Mouse (Mus musculus): ENCODE measurements around the gene Pnmal1. TPM values are rescaled to one million over a fixed set of nuclear protein-coding genes. Genes with fewer than 3 reads are reported as not detected.
A peak's percentile ranks its signal among the peaks of the same experiment; 100 is the strongest.
"Not testable (repeated sequence)": the region's sequence is repeated elsewhere in the genome, so short reads cannot be mapped to it uniquely, and the experiment has no call there.

Pnmal1 gene
- polyA plus RNA-seq, 1 experiment from 2014 or later: 0.90 TPM

GRCm38 (mm10) chr7:16947959-16948361, 11.5 kb upstream of the Pnmal1 start:
- H3K27me3 ChIP-seq: peaks cover 53% of the 10 kb centered on the region
- 8% methylated on average over 4 of the region's 4 CpGs for WGBS
- H3K9me3 ChIP-seq (replicated peaks): no peaks in the 10 kb centered on the region
- no peak for ATAC-seq (replicated peaks; ENCODE audit: low FRiP score)
- no peak overlapping the region for H3K9ac ChIP-seq
- H3K4me2 ChIP-seq: peak overlapping the region; percentile 76
- peak overlapping the region; percentile 20; the same call in 1 of the 2 replicates for H3K27ac ChIP-seq
- H3K36me3 ChIP-seq: no peaks in the 10 kb centered on the region
- peaks cover 68% of the 10 kb centered on the region for H3K4me1 ChIP-seq
- peak overlapping the region; percentile 63; the same call in 1 of the 2 replicates for H3K4me3 ChIP-seq (replicated peaks)

GRCm38 (mm10) chr7:16948923-16949458, 10.5 kb upstream of the Pnmal1 start:
- Histone ChIP-seq H3K4me1 (peaks cover 65% of the 10 kb centered on the region), H3K4me3 (replicated peaks) (no peak overlapping the region), H3K9ac (no peak overlapping the region), H3K4me2 (no peak overlapping the region), H3K27ac (no peak overlapping the region), H3K9me3 (replicated peaks) (no peaks in the 10 kb centered on the region), H3K36me3 (no peaks in the 10 kb centered on the region), H3K27me3 (peaks cover 53% of the 10 kb centered on the region)
- WGBS: 63% methylated on average over 8 of the region's 8 CpGs
- ATAC-seq (replicated peaks; ENCODE audit: low FRiP score): no peak

DNA sequence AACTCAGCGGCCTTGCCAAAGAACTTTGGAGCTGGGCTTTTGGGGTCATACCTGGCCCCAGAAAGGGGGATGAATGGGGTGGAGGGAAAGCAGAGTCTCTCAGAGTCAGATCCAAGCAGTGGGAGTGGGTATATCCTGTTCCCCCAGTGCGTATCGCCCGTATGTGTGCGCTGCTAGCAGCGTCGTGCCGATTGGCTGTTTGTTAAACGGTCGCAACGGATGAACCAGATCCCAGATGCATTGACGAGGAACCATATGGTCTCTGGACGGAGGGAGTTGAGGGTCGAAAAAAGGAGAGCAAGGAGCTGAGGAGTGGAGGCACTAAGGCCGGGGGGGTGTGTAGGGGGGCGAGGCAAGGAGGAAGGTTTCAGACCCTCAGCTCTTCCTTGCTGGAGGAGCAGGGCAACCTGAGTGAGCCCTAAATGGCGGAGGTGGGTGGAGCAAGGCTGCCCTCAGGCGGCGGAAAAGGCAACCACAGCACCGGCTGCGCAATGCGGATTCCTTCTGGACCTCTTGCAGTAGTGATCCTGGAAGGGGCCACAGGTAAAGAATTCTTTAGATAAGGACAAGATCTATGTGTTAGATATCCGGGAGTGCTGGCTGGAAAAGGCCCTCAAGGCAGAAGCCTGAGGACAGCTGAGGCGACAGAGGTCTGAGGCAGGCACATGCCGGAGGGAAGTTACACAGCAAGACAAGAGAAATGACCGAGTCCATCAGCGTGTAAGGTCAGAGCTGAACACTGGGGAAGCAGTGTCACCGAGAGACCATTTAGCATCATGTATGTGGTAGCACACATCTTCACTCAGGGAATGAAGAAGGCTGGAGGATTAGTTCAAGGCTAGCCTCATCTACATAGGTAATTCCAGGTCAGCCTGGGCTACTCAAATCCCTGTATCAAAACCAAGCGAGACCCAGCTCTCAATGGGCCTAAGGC, 9.3 kb upstream of the Pnmal1 start:
- ATAC-seq (replicated peaks; ENCODE audit: low FRiP score): peak; percentile 49
- peak overlapping the region; percentile 34 for H3K4me3 ChIP-seq (replicated peaks)
- H3K36me3 ChIP-seq: no peaks in the 10 kb centered on the region
- peaks cover 54% of the 10 kb centered on the region for H3K4me1 ChIP-seq
- WGBS: 11% methylated on average over 29 of the region's 29 CpGs
- H3K9ac ChIP-seq: 0 out of 2 replicates have a peak overlapping the region, but pooled peaks have one; percentile 9
- peaks cover 49% of the 10 kb centered on the region for H3K27me3 ChIP-seq
- H3K4me2 ChIP-seq: peak overlapping the region; percentile 66
- H3K9me3 ChIP-seq (replicated peaks): no peaks in the 10 kb centered on the region
- no peak overlapping the region for H3K27ac ChIP-seq

DNA sequence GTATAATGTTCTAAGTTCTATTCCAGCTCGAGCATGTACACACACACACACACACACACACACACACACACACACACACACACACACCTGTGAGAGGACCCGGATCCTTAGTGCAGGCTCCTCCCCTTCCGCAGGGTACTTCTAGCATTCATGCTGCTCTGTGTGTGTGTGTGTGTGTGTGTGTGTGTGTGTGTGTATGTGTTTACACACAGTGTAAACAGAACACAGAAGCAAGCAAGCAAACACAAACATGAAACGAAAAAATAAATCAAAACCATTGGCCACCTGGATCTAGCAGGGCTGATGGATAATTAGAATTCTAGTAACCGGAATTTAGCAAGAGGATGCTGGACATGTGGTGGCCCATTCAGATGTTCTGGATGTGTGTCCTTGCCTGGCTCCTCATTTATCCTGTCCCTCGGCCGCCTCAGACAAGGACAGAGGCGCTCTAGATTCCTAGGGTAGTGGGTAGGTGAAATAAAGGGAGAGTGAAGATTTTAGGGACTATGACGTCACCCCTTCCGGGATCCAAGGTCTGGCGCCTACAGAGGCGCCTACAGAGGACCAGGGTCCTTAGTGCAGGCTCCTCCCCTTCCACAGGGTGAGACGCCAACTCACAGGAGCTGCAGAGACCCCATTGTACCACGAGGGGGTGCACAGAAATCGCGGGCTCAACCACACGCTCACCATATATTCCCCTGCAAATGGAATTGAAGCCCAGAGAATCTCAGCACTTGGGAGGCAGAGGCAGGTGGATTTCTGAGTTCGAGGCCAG, 8.4 kb upstream of the Pnmal1 start:
- H3K27me3 ChIP-seq: peaks cover 40% of the 10 kb centered on the region
- no peak overlapping the region for H3K27ac ChIP-seq
- H3K4me3 ChIP-seq (replicated peaks): no peak overlapping the region
- no peak overlapping the region for H3K9ac ChIP-seq
- no peaks in the 10 kb centered on the region for H3K9me3 ChIP-seq (replicated peaks)
- peak overlapping the region; percentile 36 for H3K4me2 ChIP-seq
- peaks cover 45% of the 10 kb centered on the region for H3K4me1 ChIP-seq
- WGBS: 28% methylated on average over 18 of the region's 18 CpGs
- no peaks in the 10 kb centered on the region for H3K36me3 ChIP-seq
- ATAC-seq (replicated peaks; ENCODE audit: low FRiP score): peak; percentile 73

DNA sequence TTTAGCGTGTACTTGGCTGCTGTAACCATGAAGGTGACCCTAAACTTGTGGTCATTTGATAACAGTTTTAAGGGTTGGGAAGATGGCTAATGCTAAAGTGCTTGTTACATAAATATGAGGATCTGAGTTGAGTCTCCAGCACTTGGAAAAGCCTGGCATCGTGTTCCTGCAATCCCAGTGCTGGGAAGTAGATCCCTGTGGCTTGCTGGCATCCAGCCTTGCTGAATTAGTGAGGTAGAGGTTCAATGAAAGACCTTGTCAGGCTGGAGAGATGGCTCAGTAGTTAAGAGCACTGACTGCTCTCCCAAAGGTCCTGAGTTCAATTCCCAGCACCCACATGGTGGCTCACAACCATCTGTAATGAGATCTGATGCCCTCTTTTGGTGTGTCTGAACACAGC, 5.7 kb upstream of the Pnmal1 start:
- H3K9ac ChIP-seq; H3K4me2 ChIP-seq; H3K9me3 ChIP-seq (replicated peaks); H3K4me3 ChIP-seq (replicated peaks); H3K27ac ChIP-seq; ATAC-seq (replicated peaks; ENCODE audit: low FRiP score); H3K36me3 ChIP-seq: not testable (repeated sequence)
- H3K4me1 ChIP-seq: peaks cover 19% of the 10 kb centered on the region
- peaks cover 13% of the 10 kb centered on the region for H3K27me3 ChIP-seq
- 77% methylated on average over 2 of the region's 2 CpGs for WGBS

DNA sequence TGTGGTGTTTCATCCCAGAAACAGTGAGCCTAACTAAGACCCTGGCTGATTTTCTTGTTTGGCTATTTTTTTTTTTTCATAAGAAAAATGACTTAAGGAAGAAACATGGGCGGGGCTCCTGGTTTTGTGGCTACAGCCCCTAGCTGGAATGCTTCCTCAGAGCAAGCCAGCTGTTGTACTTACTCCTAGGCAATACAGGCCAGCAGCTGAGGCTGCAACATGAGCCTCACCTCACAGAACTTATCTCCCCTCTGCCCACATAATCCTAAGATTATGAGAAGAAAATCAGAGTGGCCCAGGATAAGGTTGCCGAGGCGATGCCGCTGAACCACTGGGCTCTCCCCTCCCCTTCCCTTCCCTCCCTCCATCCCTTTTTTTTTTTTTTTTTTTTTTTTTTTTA, 3.8 kb upstream of the Pnmal1 start:
- no peaks in the 10 kb centered on the region for H3K9me3 ChIP-seq (replicated peaks)
- H3K4me3 ChIP-seq (replicated peaks): no peak overlapping the region
- no peaks in the 10 kb centered on the region for H3K36me3 ChIP-seq
- H3K27ac ChIP-seq: no peak overlapping the region
- no peaks in the 10 kb centered on the region for H3K27me3 ChIP-seq
- ATAC-seq (replicated peaks; ENCODE audit: low FRiP score): no peak
- 86% methylated on average over 4 of the region's 4 CpGs for WGBS
- no peak overlapping the region for H3K9ac ChIP-seq
- H3K4me1 ChIP-seq: peaks cover 14% of the 10 kb centered on the region
- no peak overlapping the region for H3K4me2 ChIP-seq

DNA sequence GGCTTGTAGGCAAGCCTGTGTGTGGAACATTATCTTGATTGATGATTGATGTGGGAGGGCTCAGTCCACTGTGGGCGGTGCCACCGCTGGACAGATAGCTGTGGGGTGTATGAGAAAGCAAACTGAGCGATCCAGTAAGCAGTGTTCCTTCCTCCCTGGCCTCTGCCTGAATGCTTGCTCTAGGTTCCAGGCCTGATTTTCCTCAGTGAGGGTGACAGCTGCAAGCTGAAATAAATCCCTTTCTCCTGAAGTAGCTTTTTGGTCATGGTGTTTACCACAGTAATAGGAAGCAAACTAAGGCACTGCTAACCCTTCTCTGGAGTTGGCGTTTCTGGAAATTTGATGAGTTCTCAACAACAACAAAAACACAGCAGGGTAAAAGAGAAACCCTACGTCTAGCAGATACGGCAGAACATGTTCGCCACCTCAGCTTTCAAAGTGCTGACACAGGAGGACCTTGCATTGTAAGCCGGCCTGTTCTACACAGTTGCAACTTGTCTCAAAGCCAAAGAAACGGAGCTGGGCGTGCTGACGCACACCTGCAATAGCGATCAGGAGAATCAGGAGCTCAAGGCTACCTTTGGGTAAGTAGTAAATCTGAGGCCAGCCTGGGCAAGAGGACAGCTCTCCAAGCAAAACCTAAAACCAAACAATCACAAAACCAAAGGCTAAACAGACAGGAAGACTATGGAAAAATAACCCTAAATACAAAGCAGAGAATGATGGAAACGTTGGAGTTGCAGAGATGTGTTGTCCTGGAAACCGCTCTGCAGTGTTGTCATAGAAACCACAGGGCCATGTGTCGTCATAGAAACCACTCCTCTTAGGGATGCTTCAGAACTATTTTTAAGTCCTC, 2.8 kb upstream of the Pnmal1 start:
- Histone ChIP-seq H3K4me2 (no peak overlapping the region), H3K4me1 (peaks cover 7% of the 10 kb centered on the region), H3K9ac (no peak overlapping the region), H3K27ac (no peak overlapping the region), H3K4me3 (replicated peaks) (no peak overlapping the region), H3K9me3 (replicated peaks) (no peaks in the 10 kb centered on the region), H3K27me3 (no peaks in the 10 kb centered on the region), H3K36me3 (no peaks in the 10 kb centered on the region)
- ATAC-seq (replicated peaks; ENCODE audit: low FRiP score): no peak
- WGBS: 67% methylated on average over 15 of the region's 15 CpGs

DNA sequence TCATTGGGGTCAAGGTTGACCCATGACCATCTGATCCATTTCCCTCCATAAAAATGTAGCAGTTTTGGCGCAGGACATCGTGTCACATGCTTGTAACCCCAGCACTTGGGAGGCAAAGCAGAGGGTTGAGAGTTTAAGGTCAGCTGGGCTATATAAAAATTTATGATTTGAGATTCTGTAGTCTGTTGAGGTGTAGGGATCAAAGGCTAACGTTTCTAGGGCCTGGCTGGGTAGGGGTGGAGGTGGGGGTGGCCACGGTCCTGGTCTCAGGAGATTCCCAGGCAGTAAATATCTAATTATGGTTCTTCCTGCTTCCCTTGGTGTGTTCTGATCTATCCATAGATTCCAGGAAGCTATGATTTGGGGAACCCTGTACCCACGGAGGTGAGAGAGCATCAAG, 2.2 kb downstream of the Pnmal1 start:
- WGBS: 56% methylated on average over 5 of the region's 5 CpGs
- peaks cover 7% of the 10 kb centered on the region for H3K4me1 ChIP-seq
- ATAC-seq (replicated peaks; ENCODE audit: low FRiP score): no peak
- no peak overlapping the region for H3K27ac ChIP-seq
- H3K9me3 ChIP-seq (replicated peaks): no peaks in the 10 kb centered on the region
- H3K4me2 ChIP-seq: no peak overlapping the region
- H3K4me3 ChIP-seq (replicated peaks): no peak overlapping the region
- H3K27me3 ChIP-seq: no peaks in the 10 kb centered on the region
- no peak overlapping the region for H3K9ac ChIP-seq
- no peaks in the 10 kb centered on the region for H3K36me3 ChIP-seq

GRCm38 (mm10) chr7:16968414-16968813, 8.9 kb downstream of the Pnmal1 start:
- ATAC-seq (replicated peaks; ENCODE audit: low FRiP score): no peak
- WGBS: 84% methylated on average over 6 of the region's 6 CpGs
- no peaks in the 10 kb centered on the region for H3K9me3 ChIP-seq (replicated peaks)

GRCm38 (mm10) chr7:16971160-16971559, 11.7 kb downstream of the Pnmal1 start:
- no peak for ATAC-seq (replicated peaks; ENCODE audit: low FRiP score)
- Histone ChIP-seq H3K27ac (no peak overlapping the region), H3K9ac (no peak overlapping the region), H3K27me3 (no peaks in the 10 kb centered on the region), H3K4me1 (no peaks in the 10 kb centered on the region), H3K36me3 (no peaks in the 10 kb centered on the region), H3K9me3 (replicated peaks) (no peaks in the 10 kb centered on the region), H3K4me2 (no peak overlapping the region), H3K4me3 (replicated peaks) (no peak overlapping the region)
- 77% methylated on average over 3 of the region's 3 CpGs for whole genome bisulfite sequencing

More at GRCm38 (mm10) chr7:16968414-16968813, 8.9 kb downstream of the Pnmal1 start:
- Histone ChIP-seq H3K27me3 (no peaks in the 10 kb centered on the region), H3K9ac (no peak overlapping the region), H3K4me2 (no peak overlapping the region), H3K4me1 (no peaks in the 10 kb centered on the region), H3K4me3 (replicated peaks) (no peak overlapping the region), H3K27ac (no peak overlapping the region), H3K36me3 (no peaks in the 10 kb centered on the region)

DNA sequence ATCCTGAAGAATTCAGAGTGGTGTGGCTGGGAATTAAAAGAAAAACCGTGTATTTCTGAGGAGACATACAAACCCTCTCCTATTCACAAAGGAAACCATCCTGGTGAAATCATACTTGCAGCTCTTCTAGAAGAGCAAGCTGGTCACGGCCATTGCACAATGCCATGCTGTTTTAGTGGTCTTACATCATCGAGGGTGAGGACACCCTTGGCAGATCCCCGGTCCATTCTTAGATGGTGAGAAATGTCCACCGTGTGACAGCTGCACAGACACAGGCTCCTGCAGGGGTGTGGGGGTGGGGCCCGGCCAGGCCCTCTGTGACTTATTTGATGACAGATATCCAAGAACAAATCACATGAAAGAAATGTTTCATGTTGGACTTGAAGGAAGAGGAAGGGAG, 14.5 kb downstream of the Pnmal1 start:
- H3K4me2 ChIP-seq: no peak overlapping the region
- no peaks in the 10 kb centered on the region for H3K36me3 ChIP-seq
- no peaks in the 10 kb centered on the region for H3K4me1 ChIP-seq
- no peak for ATAC-seq (replicated peaks; ENCODE audit: low FRiP score)
- H3K27me3 ChIP-seq: no peaks in the 10 kb centered on the region
- no peak overlapping the region for H3K9ac ChIP-seq
- H3K27ac ChIP-seq: no peak overlapping the region
- H3K4me3 ChIP-seq (replicated peaks): no peak overlapping the region
- no peaks in the 10 kb centered on the region for H3K9me3 ChIP-seq (replicated peaks)
- WGBS: 61% methylated on average over 6 of the region's 6 CpGs
